Mouse (Mus musculus) gastrocnemius, postnatal 14 days (tissue): Measurements from ENCODE around the gene Asna1. TPM values are rescaled to one million over a fixed set of nuclear protein-coding genes. Genes with fewer than 3 reads are reported as not detected.

Source experiments
- DNase-seq: peaks from one replicate; pipeline ENCODE4 v3.0.0; 2021; ENCODE audit warnings: mixed read lengths
- intact Hi-C: fragments of 180-260 bp; cut with DNase I; formaldehyde crosslinking; loops from one replicate; pipeline ENCODE4 v1.15.1; 2025; ENCODE audit warnings: low total_unique reads
- microRNA-seq, 2 experiments: library from miRNA; unstranded; fragments of <30 nt; microRNA quantifications; one replicate each; pipeline ENCODE4 v1.2.0; 2021
- total RNA-seq, 2 experiments: library from RNA; stranded (reverse); gene quantifications; 2 replicates each; pipeline ENCODE4 v1.2.3; 2021

Gene Asna1
- total RNA-seq, 2 experiments from 2014 or later, result 44.3 to 44.9 TPM

DNA sequence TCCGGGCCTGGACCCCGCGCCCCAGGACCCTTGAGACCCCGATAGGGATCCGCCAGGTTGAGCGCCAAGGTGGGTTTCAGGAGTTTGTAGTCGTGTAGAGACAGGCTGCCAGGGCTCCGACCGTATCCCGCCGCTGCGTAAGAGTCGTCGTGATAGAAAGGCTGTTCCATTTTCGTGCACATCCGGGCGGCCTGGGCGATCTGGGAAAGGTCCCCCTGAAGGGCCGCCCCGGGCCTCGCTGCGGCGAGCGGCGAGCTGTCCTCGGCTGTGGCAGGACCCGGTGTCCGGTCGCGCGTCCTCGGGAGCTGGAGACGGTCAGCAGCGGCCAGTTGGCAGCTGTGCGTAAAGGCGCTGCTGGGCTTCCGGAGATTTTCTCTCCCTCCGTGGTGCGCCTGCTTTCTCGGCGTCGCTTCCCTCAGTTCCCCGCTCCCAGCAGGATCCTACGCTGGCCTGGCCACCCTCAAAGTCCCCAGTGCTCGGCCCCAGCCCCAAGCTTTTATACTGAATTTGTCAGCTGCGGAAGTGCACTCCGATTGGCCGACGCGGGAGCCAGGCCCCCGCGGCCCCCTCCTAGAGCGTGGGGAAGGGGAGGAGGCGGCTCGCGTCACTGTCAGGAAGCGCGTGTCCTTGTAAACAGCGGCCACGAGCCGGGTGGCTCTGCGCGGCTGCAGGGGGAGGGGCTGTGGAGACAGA lies 46.7 kb downstream of the Asna1 start, which contains the start of gene Junb:
TSS of gene Junb (minus strand) at position 471 of the 693 bp plus-strand sequence.
- intact Hi-C loops, result no loop called here
- peak; percentile 94 for DNase-seq

DNA sequence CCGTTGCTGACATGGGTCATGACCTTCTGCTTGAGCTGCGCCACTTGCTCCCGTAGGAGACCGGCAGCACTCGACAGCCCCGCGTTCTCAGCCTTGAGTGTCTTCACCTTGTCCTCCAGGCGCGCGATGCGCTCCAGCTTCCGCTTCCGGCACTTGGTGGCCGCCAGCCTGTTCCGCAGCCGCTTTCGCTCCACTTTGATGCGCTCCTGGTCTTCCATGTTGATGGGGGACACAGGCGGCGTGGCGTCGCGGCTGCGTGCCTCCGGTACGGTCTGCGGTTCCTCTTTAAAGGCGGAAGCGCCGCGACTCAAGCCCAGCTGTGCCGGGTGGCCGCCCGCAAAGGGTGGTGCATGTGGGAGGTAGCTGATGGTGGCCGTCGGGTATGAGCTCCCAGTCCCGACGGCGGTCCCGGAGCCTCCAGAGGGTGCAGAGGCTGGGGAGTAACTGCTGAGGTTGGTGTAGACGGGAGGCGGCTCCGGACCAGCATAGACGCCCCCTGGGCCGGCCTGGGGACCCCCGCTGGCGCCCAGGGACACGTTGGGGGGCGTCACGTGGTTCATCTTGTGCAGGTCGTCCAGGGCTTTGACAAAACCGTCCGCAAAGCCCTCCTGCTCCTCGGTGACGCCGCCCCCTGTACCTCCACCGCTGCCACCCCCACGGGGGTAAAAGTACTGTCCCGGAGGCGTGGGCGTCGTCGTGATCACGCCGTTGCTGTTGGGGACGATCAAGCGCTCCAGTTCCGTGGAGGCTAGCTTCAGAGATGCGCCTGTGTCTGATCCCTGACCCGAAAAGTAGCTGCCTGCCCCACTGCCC lies 47.4 kb downstream of the Asna1 start:
- DNase-seq, result peak; percentile 66
- intact Hi-C loops, result no loop called here

- no peak for DNase-seq
- intact Hi-C loops, result no loop called here
Observed at GRCm38 (mm10) chr8:84976763-84977434, 48.2 kb downstream of the Asna1 start.

DNA sequence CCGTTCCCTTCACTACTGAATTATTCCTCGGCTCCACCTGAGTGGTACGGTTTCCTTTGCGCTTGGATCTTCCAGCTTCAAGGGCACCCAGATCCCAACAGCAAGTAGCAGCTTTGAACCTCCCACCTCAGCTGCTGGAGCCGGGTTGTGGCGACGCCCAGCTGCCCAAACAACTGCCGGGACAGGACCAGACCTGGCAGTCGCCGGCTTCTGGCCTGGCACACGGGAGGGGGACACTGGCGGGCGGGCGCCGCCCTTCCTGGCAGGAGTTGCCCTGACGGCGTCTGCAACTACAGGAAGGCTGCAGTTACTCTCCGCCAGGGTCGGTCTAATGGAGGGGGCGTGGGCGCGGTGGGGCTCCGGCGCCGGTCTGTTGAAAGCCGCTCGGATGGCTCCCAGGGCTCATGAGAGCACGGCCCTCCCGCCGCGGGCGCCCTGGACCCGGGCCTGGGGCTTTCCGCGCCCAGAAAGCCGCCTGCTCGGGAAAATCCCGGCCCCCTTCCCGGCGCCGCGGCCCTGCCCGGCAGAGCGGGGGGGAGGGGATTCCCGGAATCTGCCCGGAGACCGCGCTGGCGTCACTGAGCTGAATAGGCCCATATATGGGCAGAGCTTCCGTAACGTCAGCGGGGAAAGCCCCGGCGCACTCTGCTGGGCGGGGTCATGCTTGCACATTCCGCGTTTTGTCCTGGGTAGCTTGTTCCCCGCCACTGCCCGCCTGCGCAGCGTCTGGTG lies 48.9 kb downstream of the Asna1 start:
- intact Hi-C loops, result no loop called here
- peak; percentile 95 for DNase-seq

- DNase-seq, result peak; percentile 49
- intact Hi-C loops, result no loop called here
Observed at GRCm38 (mm10) chr8:84975434-84975833, 49.6 kb downstream of the Asna1 start.

DNA sequence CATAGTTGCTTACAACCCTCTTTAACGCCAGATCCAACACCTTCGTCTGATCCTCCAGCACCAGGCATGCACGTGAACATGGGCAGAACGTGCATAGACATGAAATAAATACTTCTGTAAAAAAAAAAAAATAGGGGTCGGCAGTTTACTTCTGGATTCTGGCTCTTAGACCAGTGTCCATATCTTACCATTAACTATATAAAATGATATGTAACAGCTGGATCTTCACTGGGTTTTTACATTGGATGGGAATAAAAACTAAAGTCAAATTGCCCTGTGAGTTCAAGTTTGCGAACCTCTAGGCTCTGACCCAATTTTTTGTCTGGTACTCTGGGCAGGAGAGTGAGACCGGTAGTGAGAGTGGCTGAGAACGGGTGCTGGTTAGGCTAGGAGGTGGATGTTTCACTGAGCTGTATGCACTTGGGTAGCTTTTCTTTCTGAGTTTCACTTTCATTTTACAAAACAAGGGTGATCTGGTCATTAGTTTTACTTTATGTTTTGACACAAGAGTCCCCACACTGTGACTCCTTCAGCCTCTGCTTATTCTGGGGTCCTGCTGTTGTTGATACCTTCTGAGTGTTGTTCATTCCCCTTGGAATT lies 50.4 kb downstream of the Asna1 start:
- no peak for DNase-seq
- intact Hi-C loops, result no loop called here

DNA sequence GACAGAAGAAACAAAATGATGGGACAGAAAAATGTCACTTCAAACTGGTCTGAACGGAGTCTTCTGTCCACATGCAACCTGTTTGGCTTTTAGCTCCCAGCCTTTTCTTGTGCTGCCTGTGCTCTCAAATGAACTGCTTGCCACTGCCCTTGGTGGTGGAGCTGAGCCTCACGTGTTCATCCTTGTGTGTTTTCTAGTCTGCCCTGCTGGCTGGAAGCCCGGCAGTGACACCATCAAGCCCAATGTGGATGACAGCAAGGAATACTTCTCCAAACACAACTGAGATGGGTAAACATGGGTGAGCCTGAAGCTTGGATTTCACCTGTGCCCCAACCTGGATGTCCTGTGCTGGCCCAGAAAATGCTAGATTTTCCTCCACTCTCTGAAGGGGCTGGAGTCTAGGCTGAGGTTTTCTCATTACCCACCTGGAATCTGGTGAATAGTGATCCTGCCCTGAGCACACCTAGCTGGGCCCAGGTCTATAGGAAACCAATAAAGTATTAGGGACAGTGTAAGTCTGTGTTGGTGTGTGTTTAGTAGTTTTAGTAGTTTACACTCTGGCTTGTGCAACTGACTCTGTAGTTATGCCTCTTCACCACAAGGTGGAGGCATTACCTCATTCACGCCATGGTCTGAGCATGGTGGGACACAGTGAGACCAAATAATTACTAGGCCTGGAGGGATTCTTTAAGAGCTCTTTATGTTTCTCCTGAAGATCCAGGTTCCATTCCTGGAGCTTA lies 51.1 kb downstream of the Asna1 start:
- DNase-seq, result no peak
- intact Hi-C loops, result no loop called here

- intact Hi-C loops, result no loop called here
- no peak for DNase-seq
Observed at GRCm38 (mm10) chr8:84973079-84973478, 52.0 kb downstream of the Asna1 start.

GRCm38 (mm10) chr8:84970913-84971312 lies 54.2 kb downstream of the Asna1 start:
- DNase-seq, result no peak
- intact Hi-C loops, result no loop called here

DNA sequence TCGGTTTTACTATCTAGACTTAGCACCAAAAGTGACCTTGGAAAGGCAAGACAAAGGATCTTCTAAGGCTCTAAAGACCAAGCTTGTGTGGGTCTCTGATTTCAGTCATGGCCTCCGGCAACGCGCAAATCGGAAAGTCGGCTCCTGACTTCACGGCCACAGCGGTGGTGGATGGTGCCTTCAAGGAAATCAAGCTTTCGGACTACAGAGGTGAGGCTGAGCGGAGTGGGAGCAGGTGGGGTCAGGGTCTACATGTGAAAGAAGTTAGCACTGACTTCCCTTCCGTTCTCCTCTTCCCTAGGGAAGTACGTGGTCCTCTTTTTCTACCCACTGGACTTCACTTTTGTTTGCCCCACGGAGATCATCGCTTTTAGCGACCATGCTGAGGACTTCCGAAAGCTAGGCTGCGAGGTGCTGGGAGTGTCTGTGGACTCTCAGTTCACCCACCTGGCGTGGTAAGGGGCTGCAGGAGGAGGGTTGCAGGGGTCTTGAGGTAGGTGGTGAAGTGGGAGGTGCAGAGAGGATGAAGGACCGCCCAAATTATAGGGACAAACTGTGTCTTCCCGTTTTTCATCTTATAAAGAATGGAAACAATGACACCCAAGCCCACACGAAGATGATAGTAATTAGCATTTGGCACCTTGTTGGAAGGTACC lies 54.8 kb downstream of the Asna1 start:
- intact Hi-C loops, result no loop called here
- DNase-seq, result no peak

DNA sequence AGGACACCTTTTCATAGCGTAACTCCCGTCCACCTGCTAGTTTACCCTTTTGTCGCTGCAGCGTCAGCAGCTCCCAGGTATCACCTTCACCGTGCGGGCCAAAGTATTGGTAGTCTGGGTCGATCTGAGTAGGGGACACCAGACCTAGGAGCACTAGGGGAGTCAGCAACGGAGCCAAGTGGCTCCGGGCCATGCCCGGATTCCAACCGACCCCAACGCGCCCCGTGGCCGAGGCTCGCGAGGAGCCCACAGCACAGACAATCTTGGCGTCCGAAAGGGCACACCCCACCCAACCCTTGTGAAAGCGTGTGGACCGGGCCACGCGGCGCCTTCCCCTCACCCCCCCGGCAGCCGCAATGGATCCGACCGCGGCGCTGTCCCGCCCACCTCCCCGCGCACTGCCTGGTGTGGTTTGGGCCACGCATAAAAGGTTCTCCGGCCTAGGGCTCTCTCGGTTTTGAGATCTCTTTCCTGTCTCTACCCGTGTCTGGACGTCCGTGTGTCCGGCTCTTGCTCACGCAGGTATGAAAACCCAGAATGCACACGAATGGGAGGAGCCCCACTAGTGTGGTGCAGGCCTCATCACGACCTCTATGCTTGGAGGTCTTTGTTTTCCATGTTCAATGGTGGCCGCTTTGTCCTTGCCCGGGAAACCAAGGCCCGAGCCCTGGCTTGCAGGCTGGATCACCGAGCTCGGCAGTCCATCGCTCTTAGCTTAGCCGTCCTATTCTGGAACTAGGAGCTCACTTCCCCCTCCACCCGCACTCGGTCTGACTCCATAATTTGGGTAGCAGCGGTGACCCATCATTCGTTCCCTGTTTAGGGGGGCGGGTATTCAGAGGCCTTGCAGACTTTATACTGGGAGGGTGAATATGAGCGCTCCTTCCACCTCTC lies 55.6 kb downstream of the Asna1 start, which contains the start of the genes Gm49661, Prdx2 and Rnaseh2a:
TSS of gene Gm49661 (minus strand) at position 193 of the 894 bp plus-strand sequence.
TSS of gene Prdx2 (plus strand) at position 347 of the 894 bp plus-strand sequence.
TSS of gene Rnaseh2a (minus strand) at position 527 of the 894 bp plus-strand sequence.
- intact Hi-C loops, result no loop called here

GRCm38 (mm10) chr8:84968650-84969049 lies 56.4 kb downstream of the Asna1 start:
- no peak for DNase-seq
- intact Hi-C loops, result no loop called here

More for the DNA sequence above, 55.6 kb downstream of the Asna1 start, which contains the start of the genes Gm49661, Prdx2 and Rnaseh2a:
- DNase-seq, result peak; percentile 79

Small RNAs within 50 kb of the gene (microRNA-seq; reads per million reads assigned to microRNA genes)
- gene Mir7070, result 0 reads per million in 2 experiments

Other genes starting within 250 kb of the Asna1 start
- 100 to 1,000 TPM; 531 to 566 TPM for gene Nfix, start 224.9 kb downstream of the Asna1 start, total RNA-seq
- 1 to 10 TPM; 6.0 to 7.2 TPM for gene Dand5, start 202.5 kb downstream of the Asna1 start, total RNA-seq
- gene Gadd45gip1, start 193.8 kb downstream of the Asna1 start, total RNA-seq, result 10 to 100 TPM; 28.4 to 28.8 TPM
- 100 to 1,000 TPM; 122 to 124 TPM for gene Rad23a, start 184.6 kb downstream of the Asna1 start, total RNA-seq
- 100 to 1,000 TPM; 197 to 229 TPM for gene Calr, start 178.3 kb downstream of the Asna1 start, total RNA-seq
- gene Farsa, start 168.3 kb downstream of the Asna1 start, total RNA-seq, result 10 to 100 TPM; 24.8 to 25.5 TPM
- gene Syce2, start 153.2 kb downstream of the Asna1 start, total RNA-seq, result 1 to 10 TPM; 2.1 to 2.6 TPM
- gene Gcdh, start 131.4 kb downstream of the Asna1 start, total RNA-seq, result 10 to 100 TPM; 23.3 to 30.0 TPM
- under 1 TPM in 1 of 2 experiments, not detected in 1; 0.23 TPM for gene Klf1, start 123.4 kb downstream of the Asna1 start, total RNA-seq
- 1 to 10 TPM; 5.7 to 6.9 TPM for gene Dnase2a, start 116.7 kb downstream of the Asna1 start, total RNA-seq
- gene Mast1, start 87.9 kb downstream of the Asna1 start, total RNA-seq, result under 1 TPM in 1 of 2 experiments, not detected in 1; 0.07 TPM
- not detected for gene Rtbdn, start 78.3 kb downstream of the Asna1 start, total RNA-seq
- gene Gm49661, start 55.8 kb downstream of the Asna1 start, total RNA-seq, result not detected
- 100 to 1,000 TPM; 224 to 248 TPM for gene Prdx2, start 55.7 kb downstream of the Asna1 start, total RNA-seq
- gene Rnaseh2a, start 55.5 kb downstream of the Asna1 start, total RNA-seq, result 10 to 100 TPM; 22.6 to 28.4 TPM
- gene Junb, start 46.6 kb downstream of the Asna1 start, total RNA-seq, result 1 to 10 TPM; 6.2 to 6.3 TPM
- 1 to 10 TPM; 1.4 to 1.5 TPM for gene Hook2, start 34.7 kb downstream of the Asna1 start, total RNA-seq
- not detected for gene Best2, start 10.8 kb downstream of the Asna1 start, total RNA-seq
- 10 to 100 TPM; 77.5 to 92.1 TPM for gene Trir, start 1.5 kb upstream of the Asna1 start, total RNA-seq
- 10 to 100 TPM; 24.6 to 27.9 TPM for gene Tnpo2, start 11.6 kb upstream of the Asna1 start, total RNA-seq
- gene Fbxw9, start 34.8 kb upstream of the Asna1 start, total RNA-seq, result 1 to 10 TPM; 3.6 to 4.7 TPM
- not detected for gene Gm5741, start 42.7 kb upstream of the Asna1 start, total RNA-seq
- 10 to 100 TPM; 18.2 to 20.2 TPM for gene Dhps, start 46.5 kb upstream of the Asna1 start, total RNA-seq
- 10 to 100 TPM; 45.3 to 46.2 TPM for gene Wdr83os, start 55.5 kb upstream of the Asna1 start, total RNA-seq
- gene Wdr83, start 56.0 kb upstream of the Asna1 start, total RNA-seq, result 10 to 100 TPM; 13.2 to 15.1 TPM
- 10 to 100 TPM; 13.6 to 14.0 TPM for gene Man2b1, start 58.0 kb upstream of the Asna1 start, total RNA-seq
- gene Zfp791, start 97.8 kb upstream of the Asna1 start, total RNA-seq, result under 1 TPM; 0.86 to 0.92 TPM
- not detected for gene Cks1brt, start 126.6 kb upstream of the Asna1 start, total RNA-seq
- gene Olfr371, start 200.7 kb upstream of the Asna1 start, total RNA-seq, result not detected